Comparison of ENCODE assay signal across 40 mouse cellular contexts in the genomic region with DNA sequence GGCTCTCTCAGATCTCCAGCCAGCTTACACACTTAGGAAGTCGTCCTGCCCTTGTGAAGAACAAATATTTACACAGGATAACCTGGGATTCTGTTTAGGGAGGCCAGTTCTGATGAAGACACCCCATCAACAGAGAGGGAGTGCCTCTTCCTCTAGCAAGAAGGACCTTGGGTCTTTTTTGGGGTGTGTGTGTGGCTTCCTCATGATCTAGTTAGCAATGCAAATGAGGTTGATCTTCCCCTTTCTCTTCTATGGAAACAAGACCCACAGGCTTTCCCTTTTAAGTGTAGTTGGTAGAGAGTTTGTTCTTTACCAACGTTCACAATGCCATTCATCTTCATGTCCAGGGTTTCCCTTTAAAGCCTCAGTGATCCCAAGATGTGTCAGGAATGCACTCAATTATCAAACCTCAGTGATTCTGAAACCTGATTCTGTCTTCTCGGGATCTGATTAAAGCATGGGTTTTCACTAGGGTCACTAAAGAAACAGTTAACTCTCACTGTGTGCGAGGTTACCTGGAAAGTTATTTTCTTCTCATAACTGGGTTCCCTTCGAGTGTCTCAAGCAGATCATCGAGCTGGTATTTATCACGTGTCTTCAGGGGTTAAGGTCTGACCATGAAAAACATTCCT. TPM values are rescaled to one million over a fixed set of nuclear protein-coding genes. Genes with fewer than 3 reads are reported as not detected.
DNase-seq lines count a peak whose midpoint lies in the region; ATAC-seq and TF ChIP-seq lines count a peak whose summit lies in the region.
"Had no signal": no experiment of that assay in that cellular context is flagged by ENCODE, and none has a peak within 500 bp of the region (broad histone marks: within the 10 kb centered on the region; RNA-seq: fewer than 3 reads in every experiment).

No protein-coding gene starts in this region.

- H3K9me3 ChIP-seq in kidney, postnatal 0 days (replicated peaks; ENCODE audit: low read length): no peaks in the 10 kb centered on the region
- no peaks in the 10 kb centered on the region for H3K9me3 ChIP-seq in forebrain, embryonic 14.5 days (replicated peaks; ENCODE audit: control insufficient read depth, low read length)
- H3K9me3 ChIP-seq: forebrain, embryonic 13.5 days; heart, embryonic 10.5 days; heart, embryonic 15.5 days had no signal

- POLR2A ChIA-PET in Patski (lab: Charles Lee): interaction anchor here (0.7 kb wide), 1 partner anchor 35 kb away, joined by 3 read pairs; no protein-coding TSS in a partner anchor

- H3K4me1 ChIP-seq in kidney, adult 2 months (ENCODE audit: control insufficient read depth, insufficient read depth, low read length): no peaks in the 10 kb centered on the region; the same call in 1 of the 2 replicates
- H3K4me1 ChIP-seq in kidney, postnatal 0 days (replicated peaks; ENCODE audit: insufficient read depth, low read length): 0 out of 2 replicates have a peak, but pooled peaks cover 2% of the 10 kb centered on the region
- H3K4me1 ChIP-seq in heart, adult 2 months (ENCODE audit: control insufficient read depth, insufficient read depth, low read length): 0 out of 2 replicates have a peak, but pooled peaks cover 1% of the 10 kb centered on the region
- no peaks in the 10 kb centered on the region for H3K4me1 ChIP-seq in forebrain, embryonic 14.5 days (ENCODE audit: control insufficient read depth, insufficient read depth, low read length)
- H3K4me1 ChIP-seq: forebrain, embryonic 13.5 days; heart, embryonic 15.5 days had no signal

- CTCF ChIA-PET in Patski (lab: Charles Lee): interaction anchor here (0.9 to 1.6 kb wide), 4 partner anchors 10 to 44 kb away, joined by 3 to 4 read pairs (median 3); no protein-coding TSS in a partner anchor

- TF ChIP-seq EP300 in heart, adult 2 months (IDR thresholded peaks at IDR 0.05; ENCODE audit: insufficient read depth, low read depth, low read length): no peak

- ATAC-seq in kidney, postnatal 0 days (replicated peaks; ENCODE audit: low FRiP score, low read depth): peak; percentile 51; the same call in 1 of the 2 replicates
- ATAC-seq in Patski: peak; percentile 85
- no peak for ATAC-seq in forebrain, embryonic 14.5 days
- ATAC-seq: activated CD4-positive, CD25-positive, alpha-beta regulatory T cell, adult 4 months; forebrain, embryonic 13.5 days; intestine, embryonic 16.5 days had no signal

- H3K79me2 ChIP-seq in heart, adult 2 months (replicated peaks; ENCODE audit: control insufficient read depth, insufficient read depth, low read length): no peaks in the 10 kb centered on the region

- H3K27me3 ChIP-seq in kidney, adult 2 months (replicated peaks; ENCODE audit: control insufficient read depth, insufficient read depth, low read length): no peaks in the 10 kb centered on the region
- H3K27me3 ChIP-seq in kidney, postnatal 0 days (ENCODE audit: insufficient read depth, low read length): no peaks in the 10 kb centered on the region
- H3K27me3 ChIP-seq in Patski: no peaks in the 10 kb centered on the region
- no peaks in the 10 kb centered on the region for H3K27me3 ChIP-seq in heart, adult 2 months (ENCODE audit: control insufficient read depth, insufficient read depth, low read length)
- no peaks in the 10 kb centered on the region for H3K27me3 ChIP-seq in forebrain, embryonic 14.5 days (replicated peaks; ENCODE audit: control insufficient read depth, insufficient read depth, low read length)
- H3K27me3 ChIP-seq: forebrain, embryonic 13.5 days; heart, embryonic 15.5 days had no signal

- no peak overlapping the region for H3K9ac ChIP-seq in kidney, postnatal 0 days (ENCODE audit: low read depth, low read length)
- no peak overlapping the region for H3K9ac ChIP-seq in heart, adult 2 months (ENCODE audit: low read depth, low read length)
- H3K9ac ChIP-seq in forebrain, embryonic 14.5 days (ENCODE audit: low read length): no peak overlapping the region
- H3K9ac ChIP-seq: forebrain, embryonic 13.5 days; heart, embryonic 15.5 days; liver, embryonic 14.5 days had no signal

- WGBS in kidney, adult 2 months: 23% methylated on average over 7 of the region's 7 CpGs
- 17% methylated on average over 7 of the region's 7 CpGs for WGBS in kidney, postnatal 0 days
- WGBS in heart, adult 2 months: 52% methylated on average over 7 of the region's 7 CpGs
- WGBS in forebrain, embryonic 14.5 days: 49% methylated on average over 7 of the region's 7 CpGs

- peak overlapping the region; percentile 29; the same call in 1 of the 2 replicates for H3K27ac ChIP-seq in kidney, adult 2 months (ENCODE audit: insufficient read depth, low read depth, low read length)
- peak overlapping the region; percentile 39 for H3K27ac ChIP-seq in kidney, postnatal 0 days
- no peak overlapping the region for H3K27ac ChIP-seq in heart, adult 2 months
- H3K27ac ChIP-seq in forebrain, embryonic 14.5 days (ENCODE audit: low read depth, low read length): no peak overlapping the region
- H3K27ac ChIP-seq: forebrain, embryonic 13.5 days; heart, embryonic 10.5 days; heart, embryonic 15.5 days; liver, embryonic 14.5 days; macrophage had no signal

- TF ChIP-seq POLR2A in kidney, adult 2 months (IDR thresholded peaks at IDR 0.05; ENCODE audit: low read depth, low read length): no peak
- TF ChIP-seq POLR2A in heart, adult 2 months (IDR thresholded peaks at IDR 0.05; ENCODE audit: insufficient read depth, low read depth, low read length): no peak

- DNase-seq in kidney, adult 2 months: peak; percentile 32
- DNase-seq in kidney, adult 11 months: no peak
- peak; percentile 78 for DNase-seq in kidney, postnatal 0 days (ENCODE audit: low spot score)
- DNase-seq in kidney, adult 18-20 months: no peak
- peak; percentile 65 for DNase-seq in Patski (ENCODE audit: low read depth, low spot score)
- DNase-seq in heart, adult 2 months: no peak
- DNase-seq in forebrain, embryonic 14.5 days (ENCODE audit: low spot score): no peak
- DNase-seq: adrenal gland, adult 2 months; adrenal gland, postnatal 36 days; cerebellum, adult 18-20 months; cerebellum, postnatal 10 days; gastrocnemius, postnatal 14 days; layer of hippocampus, adult 9-11 months; liver; lung, adult 2 months; lung, postnatal 10 days; midbrain, embryonic 14.5 days; retina, postnatal 1 day; right cerebral cortex, postnatal 14 days had no signal

- in situ Hi-C loops in Patski (cut with MboI; ENCODE audit: low pct_unique_long_range_greater_than_20kb): no loop called here

- no peak for TF ChIP-seq CTCF in kidney, adult 2 months (conservative IDR thresholded peaks at IDR 0.05; ENCODE audit: insufficient read depth, insufficient read length, low read depth, low read length)
- no peak for TF ChIP-seq CTCF in kidney, postnatal 0 days (IDR thresholded peaks at IDR 0.05; ENCODE audit: low read depth)
- TF ChIP-seq CTCF in Patski (IDR thresholded peaks at IDR 0.05): no peak
- no peak for TF ChIP-seq CTCF in heart, adult 2 months (IDR thresholded peaks at IDR 0.05)

- H3K36me3 ChIP-seq in kidney, adult 2 months (ENCODE audit: control insufficient read depth, insufficient read depth, low read length): no peaks in the 10 kb centered on the region
- no peaks in the 10 kb centered on the region for H3K36me3 ChIP-seq in kidney, postnatal 0 days (ENCODE audit: insufficient read depth, low read length)
- no peaks in the 10 kb centered on the region for H3K36me3 ChIP-seq in heart, adult 2 months (ENCODE audit: control insufficient read depth, insufficient read depth, low read length)
- H3K36me3 ChIP-seq in forebrain, embryonic 14.5 days (ENCODE audit: control insufficient read depth, insufficient read depth, low read length): no peaks in the 10 kb centered on the region
- H3K36me3 ChIP-seq: heart, embryonic 10.5 days; heart, embryonic 15.5 days had no signal

- intact Hi-C loops in heart, adult 2 months (cut with DNase I): no loop called here

- no peak overlapping the region for H3K4me2 ChIP-seq in kidney, postnatal 0 days (ENCODE audit: low read length)
- no peak overlapping the region for H3K4me2 ChIP-seq in forebrain, embryonic 14.5 days (ENCODE audit: low read length)
- H3K4me2 ChIP-seq: forebrain, embryonic 13.5 days; heart, embryonic 15.5 days had no signal

- H3K4me3 ChIP-seq in kidney, adult 2 months (ENCODE audit: insufficient read depth, low read depth, low read length): no peak overlapping the region
- H3K4me3 ChIP-seq in kidney, postnatal 0 days (replicated peaks; ENCODE audit: low read depth, low read length): no peak overlapping the region
- H3K4me3 ChIP-seq in heart, adult 2 months: no peak overlapping the region
- no peak overlapping the region for H3K4me3 ChIP-seq in forebrain, embryonic 14.5 days (ENCODE audit: low read depth, low read length)
- H3K4me3 ChIP-seq: forebrain, embryonic 13.5 days; heart, embryonic 10.5 days; heart, embryonic 15.5 days had no signal

RNA-seq across cellular contexts. Expression of gene Gm11060, which starts 29.0 kb away (rescaled TPM):
- polyA plus RNA-seq in kidney, adult 2 months (2012; rRNA removed): not detected in 2 replicates
- polyA plus RNA-seq in kidney, postnatal 0 days (2015; fragmentation: Nextera tagmentation; extraction: Ambion mirVana): not detected in 2 replicates
- polyA plus RNA-seq in Patski (2021): not detected
- not detected for total RNA-seq in heart, adult 2 months (2021)
- polyA plus RNA-seq in heart, adult 2 months (2012; rRNA removed): not detected in 2 replicates
- not detected in 2 replicates for polyA plus RNA-seq in forebrain, embryonic 14.5 days (2014; fragmentation: Nextera tagmentation; extraction: Ambion mirVana)
- total RNA-seq: adrenal gland, adult 2 months; adrenal gland, postnatal 36 days; gastrocnemius, postnatal 14 days; granulocyte monocyte progenitor cell, adult 5-6 weeks; heart, postnatal 25 days; left cerebral cortex, postnatal 14 days; monocyte, adult 5-6 weeks had no signal
- polyA plus RNA-seq: activated CD4-positive, CD25-positive, alpha-beta regulatory T cell, adult 4 months; adrenal gland, adult 2 months; brain, embryonic 14.5 days; embryonic facial prominence, embryonic 11.5 days; forebrain, embryonic 13.5 days; heart, embryonic 10.5 days; heart, embryonic 15.5 days; hindbrain, embryonic 11.5 days; intestine, embryonic 16.5 days; limb, embryonic 11.5 days; liver, embryonic 14.5 days; lung, adult 2 months; macrophage; midbrain, embryonic 14.5 days; neural tube, embryonic 14.5 days; small intestine, adult 2 months; stomach, embryonic 14.5 days; testis, adult 2 months; thymus, postnatal 0 days; urinary bladder, adult 2 months had no signal

RNA-seq across cellular contexts. Expression of gene Eif3m, which starts 46.0 kb away (rescaled TPM):
- polyA plus RNA-seq in kidney, adult 2 months (2012; rRNA removed): 35.0 and 44.4 TPM in 2 replicates
- 401 and 416 TPM in 2 replicates for polyA plus RNA-seq in kidney, postnatal 0 days (2015; fragmentation: Nextera tagmentation; extraction: Ambion mirVana)
- polyA plus RNA-seq in Patski (2021): 235 TPM
- total RNA-seq in heart, adult 2 months (2021): 100 to 1,000 TPM; 114 to 136 TPM
- 35.2 and 72.1 TPM in 2 replicates for polyA plus RNA-seq in heart, adult 2 months (2012; rRNA removed)
- polyA plus RNA-seq in forebrain, embryonic 14.5 days (2014; fragmentation: Nextera tagmentation; extraction: Ambion mirVana): 249 and 273 TPM in 2 replicates

Comparison
In these comparisons a context has a peak if more than half of its experiments do, and no peak if none do; other contexts are left out.
1. DNase-seq: peak in kidney, adult 2 months (single experiment), kidney, postnatal 0 days (single experiment) and Patski (single experiment); none in kidney, adult 11 months (single experiment), kidney, adult 18-20 months (single experiment), heart, adult 2 months (0 of 2) and forebrain, embryonic 14.5 days (single experiment).
2. H3K27ac ChIP-seq: peak in kidney, adult 2 months (single experiment) and kidney, postnatal 0 days (single experiment); none in heart, adult 2 months (single experiment) and forebrain, embryonic 14.5 days (single experiment).